Mouse (Mus musculus) embryonic facial prominence, embryonic 14.5 days (tissue): Measurements from ENCODE around the gene Lpcat2b. TPM values are rescaled to one million over a fixed set of nuclear protein-coding genes. Genes with fewer than 3 reads are reported as not detected.
"Not testable (repeated sequence)": the region's sequence is repeated elsewhere in the genome, so short reads cannot be mapped to it uniquely, and the experiment has no call there.

ENCODE experiments used
- ATAC-seq: fragments of 200-750 bp; cut with Nextera tagmentation; 2 replicates; pipeline ENCODE4 v1.8.0; 2017; ENCODE audit warnings: low read depth, moderate number of reproducible peaks, moderate TSS enrichment
- DNase-seq: peaks from one replicate; pipeline ENCODE4 v3.0.0-alpha.2; 2015; ENCODE audit warnings: low spot score
- H3K27ac ChIP-seq: fragments of 300-500 bp; sonication (generic); replicated peaks from 2 replicates; pipeline ENCODE4 v1.5.1; 2014; ENCODE audit warnings: low read depth, mild to moderate bottlenecking, low read length, moderate library complexity
- H3K27me3 ChIP-seq: fragments of 300-500 bp; sonication (generic); replicated peaks from 2 replicates; pipeline ENCODE4 v1.6.1; 2014; ENCODE audit warnings: low read length; ENCODE audit not compliant: control insufficient read depth, insufficient read depth
- H3K36me3 ChIP-seq: fragments of 300-500 bp; sonication (generic); 2 replicates; pipeline ENCODE4 v1.6.1; 2014; ENCODE audit warnings: low read length, mixed read lengths; ENCODE audit not compliant: control insufficient read depth, insufficient read depth
- H3K4me1 ChIP-seq: fragments of 300-500 bp; sonication (generic); 2 replicates; pipeline ENCODE4 v1.6.1; 2014; ENCODE audit warnings: antibody characterized with exemption, low read length; ENCODE audit not compliant: control insufficient read depth, insufficient read depth
- H3K4me2 ChIP-seq: fragments of 300-500 bp; sonication (generic); 2 replicates; pipeline ENCODE4 v1.6.1; 2014; ENCODE audit warnings: low read depth, mild to moderate bottlenecking, low read length, moderate library complexity, mixed read lengths
- H3K4me3 ChIP-seq: fragments of 300-500 bp; sonication (generic); 2 replicates; pipeline ENCODE4 v1.5.1; 2014; ENCODE audit warnings: low read depth, mild to moderate bottlenecking, low read length
- H3K9ac ChIP-seq: fragments of 300-500 bp; sonication (generic); 2 replicates; pipeline ENCODE4 v1.6.1; 2014; ENCODE audit warnings: low read depth, mild to moderate bottlenecking, low read length, moderate library complexity, mixed read lengths
- H3K9me3 ChIP-seq: fragments of 300-500 bp; sonication (generic); 2 replicates; pipeline ENCODE4 v1.6.1; 2016; ENCODE audit warnings: low read length; ENCODE audit not compliant: control insufficient read depth
- WGBS: fragments of 180-500 bp; shearing (Covaris S2); extraction: QIAGEN DNeasy Blood & Tissue Kit; methylation state at CpG from one replicate; pipeline ENCODE4 v1.1.7; 2014; 5-methylcytosine and 5-hydroxymethylcytosine counted together
- polyA plus RNA-seq: library from polyadenylated mRNA; unstranded; fragments of >200 nt; fragmentation: Nextera tagmentation; extraction: Ambion mirVana; gene quantifications from 2 replicates; pipeline ENCODE4 v1.2.1, GENCODE M21; 2014

Lpcat2b gene
- not detected in 2 replicates for polyA plus RNA-seq

- 70% methylated on average over 3 of the region's 3 CpGs for WGBS
- no peak for DNase-seq
- ATAC-seq, result no peak
Measured at GRCm38 (mm10) chr5:107431249-107431648, at the start of gene Lpcat2b. Gene Lpcat2b, plus strand, starts transcription at chr5:107431549.

DNA sequence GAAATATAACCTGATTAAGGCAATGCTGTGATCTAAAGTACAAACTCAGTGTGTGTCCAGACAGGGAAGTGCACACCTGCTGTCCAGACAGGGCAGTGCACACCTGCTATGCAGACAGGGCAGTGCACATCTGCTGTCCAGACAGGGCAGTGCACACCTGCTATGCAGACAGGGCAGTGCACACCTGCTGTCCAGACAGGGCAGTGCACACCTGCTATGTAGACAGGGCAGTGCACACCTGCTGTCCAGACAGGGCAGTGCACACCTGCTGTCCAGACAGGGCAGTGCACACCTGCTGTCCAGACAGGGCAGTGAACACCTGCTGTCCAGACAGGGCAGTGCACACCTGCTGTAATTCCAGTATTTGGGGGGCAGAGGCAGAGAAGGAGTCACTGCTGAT is 44.9 kb upstream of the Lpcat2b start:
- not testable (repeated sequence) for H3K4me3 ChIP-seq, DNase-seq, H3K27me3 ChIP-seq, H3K9me3 ChIP-seq, H3K27ac ChIP-seq, H3K9ac ChIP-seq, ATAC-seq, H3K4me2 ChIP-seq, H3K4me1 ChIP-seq
- H3K36me3 ChIP-seq, result peaks cover 22% of the 10 kb centered on the region

More at GRCm38 (mm10) chr5:107431249-107431648, at the start of gene Lpcat2b:
- Histone ChIP-seq H3K4me2 (no peak within 1 kb of the TSS), H3K4me1 (no peaks in the 10 kb centered on the region), H3K4me3 (no peak within 1 kb of the TSS), H3K27me3 (no peaks in the 10 kb centered on the region), H3K36me3 (no peaks in the 10 kb centered on the region), H3K27ac (no peak within 1 kb of the TSS), H3K9ac (no peak within 1 kb of the TSS), H3K9me3 (no peaks in the 10 kb centered on the region)

- Histone ChIP-seq H3K27ac (no peak overlapping the region), H3K4me1 (no peaks in the 10 kb centered on the region), H3K9ac (no peak overlapping the region), H3K36me3 (peaks cover 15% of the 10 kb centered on the region), H3K4me2 (no peak overlapping the region), H3K4me3 (no peak overlapping the region), H3K27me3 (no peaks in the 10 kb centered on the region), H3K9me3 (peaks cover 3% of the 10 kb centered on the region; the same call in 1 of the 2 replicates)
- WGBS, result 90% methylated on average over 1 of the region's 1 CpGs
- no peak for ATAC-seq
- DNase-seq, result no peak
Measured at GRCm38 (mm10) chr5:107387788-107388187, 43.6 kb upstream of the Lpcat2b start.

- H3K4me2 ChIP-seq, result no peak overlapping the region
- no peaks in the 10 kb centered on the region for H3K9me3 ChIP-seq
- no peaks in the 10 kb centered on the region for H3K27me3 ChIP-seq
- H3K9ac ChIP-seq, result no peak overlapping the region
- no peaks in the 10 kb centered on the region for H3K4me1 ChIP-seq
- no peak for DNase-seq
- H3K36me3 ChIP-seq, result 0 out of 2 replicates have a peak, but pooled peaks cover 4% of the 10 kb centered on the region
- no peak for ATAC-seq
- H3K27ac ChIP-seq, result no peak overlapping the region
- no peak overlapping the region for H3K4me3 ChIP-seq
- 82% methylated on average over 2 of the region's 2 CpGs for WGBS
Measured at GRCm38 (mm10) chr5:107389373-107389772, 42.0 kb upstream of the Lpcat2b start.

DNA sequence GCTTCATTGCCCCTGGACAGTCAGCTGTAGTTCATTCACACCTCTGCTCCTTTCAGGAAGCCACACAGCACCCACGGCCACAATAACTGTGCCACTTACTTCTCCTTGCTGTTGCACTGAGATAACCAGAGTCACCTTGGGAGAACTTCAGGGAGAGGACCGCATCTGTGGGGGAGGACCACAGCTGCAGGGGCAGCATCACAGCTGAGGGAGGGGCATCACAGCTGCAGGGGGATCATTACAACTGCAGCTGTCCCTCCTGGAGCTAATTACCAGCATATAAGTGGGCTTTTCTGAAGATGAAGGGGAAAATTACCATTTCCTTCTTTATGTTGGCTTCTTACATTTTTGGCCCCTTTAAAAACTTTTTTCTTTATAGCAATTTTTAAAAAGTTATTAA is 36.9 kb upstream of the Lpcat2b start:
- Histone ChIP-seq H3K9me3 (no peaks in the 10 kb centered on the region), H3K4me3 (no peak overlapping the region), H3K36me3 (0 out of 2 replicates have a peak, but pooled peaks cover 6% of the 10 kb centered on the region), H3K9ac (no peak overlapping the region), H3K4me2 (no peak overlapping the region), H3K27ac (no peak overlapping the region), H3K27me3 (no peaks in the 10 kb centered on the region), H3K4me1 (no peaks in the 10 kb centered on the region)
- ATAC-seq (no peak), DNase-seq (no peak)
- 51% methylated on average over 2 of the region's 2 CpGs for WGBS

- WGBS, result 14% methylated on average over 5 of the region's 5 CpGs
- Histone ChIP-seq H3K27me3 (peaks cover 29% of the 10 kb centered on the region), H3K27ac (no peak within 1 kb of the TSS), H3K4me3 (peak within 1 kb of the TSS; percentile 62), H3K9me3 (no peaks in the 10 kb centered on the region), H3K36me3 (no peaks in the 10 kb centered on the region), H3K4me2 (peak within 1 kb of the TSS; percentile 98), H3K9ac (peak within 1 kb of the TSS; percentile 73), H3K4me1 (no peaks in the 10 kb centered on the region)
- DNase-seq, result no peak
- no peak for ATAC-seq
Measured at GRCm38 (mm10) chr5:107402436-107402835, 28.9 kb upstream of the Lpcat2b start, which contains the start of gene Ephx4. Gene Ephx4, plus strand, starts transcription at chr5:107402736.

DNA sequence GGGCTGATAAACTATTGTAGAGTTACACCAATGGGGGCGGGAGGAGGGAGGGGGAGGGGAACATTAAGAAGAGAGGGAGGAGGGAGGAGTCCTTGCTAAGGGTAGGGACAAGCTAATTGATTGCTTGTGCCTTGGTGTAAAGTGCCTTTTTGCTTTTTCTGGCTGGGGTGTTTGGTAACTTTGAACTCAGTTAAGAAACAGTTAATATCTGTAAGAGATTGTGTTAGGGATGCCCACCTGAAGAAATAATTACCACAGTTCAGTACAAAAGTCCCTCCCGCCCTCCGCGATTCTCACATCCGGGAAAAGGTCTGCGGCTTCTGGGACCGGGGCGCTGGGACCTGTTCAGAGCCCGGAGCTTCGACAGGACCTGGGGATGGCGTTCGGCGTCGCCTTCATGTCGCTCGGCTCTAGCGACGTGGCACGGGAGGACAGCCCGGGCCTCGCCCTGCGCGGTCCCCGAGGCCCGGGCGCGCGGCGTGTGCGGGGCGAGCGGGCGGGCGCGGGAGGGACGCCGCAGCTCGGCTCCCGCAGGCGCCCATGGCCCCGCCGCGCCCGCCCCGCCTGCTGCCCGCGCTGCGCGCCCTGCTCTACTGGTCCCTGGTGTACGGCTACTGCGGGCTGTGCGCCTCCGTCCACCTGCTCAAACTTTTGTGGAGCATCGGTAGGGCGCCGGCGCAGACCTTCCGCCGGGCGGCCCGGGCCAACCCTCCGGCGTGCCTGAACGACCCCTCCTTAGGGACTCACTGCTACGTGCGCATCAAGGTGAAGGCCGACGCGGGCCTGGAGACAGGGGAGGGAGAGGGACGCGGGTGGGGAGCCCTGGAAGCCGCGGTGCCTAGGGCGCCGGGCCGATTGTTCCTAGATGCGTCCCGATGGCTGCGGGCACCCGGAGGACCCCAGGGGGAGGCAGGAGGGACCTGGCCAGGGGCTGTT is 28.1 kb upstream of the Lpcat2b start:
- ATAC-seq, result peak; percentile 84
- H3K27ac ChIP-seq, result no peak overlapping the region
- H3K9me3 ChIP-seq, result no peaks in the 10 kb centered on the region
- peaks cover 29% of the 10 kb centered on the region for H3K27me3 ChIP-seq
- peak overlapping the region; percentile 62 for H3K4me3 ChIP-seq
- H3K4me2 ChIP-seq, result peak overlapping the region; percentile 98
- H3K4me1 ChIP-seq, result no peaks in the 10 kb centered on the region
- H3K36me3 ChIP-seq, result no peaks in the 10 kb centered on the region
- peak overlapping the region; percentile 73 for H3K9ac ChIP-seq
- WGBS, result 1% methylated on average over 14 of the region's 80 CpGs
- DNase-seq, result no peak

DNA sequence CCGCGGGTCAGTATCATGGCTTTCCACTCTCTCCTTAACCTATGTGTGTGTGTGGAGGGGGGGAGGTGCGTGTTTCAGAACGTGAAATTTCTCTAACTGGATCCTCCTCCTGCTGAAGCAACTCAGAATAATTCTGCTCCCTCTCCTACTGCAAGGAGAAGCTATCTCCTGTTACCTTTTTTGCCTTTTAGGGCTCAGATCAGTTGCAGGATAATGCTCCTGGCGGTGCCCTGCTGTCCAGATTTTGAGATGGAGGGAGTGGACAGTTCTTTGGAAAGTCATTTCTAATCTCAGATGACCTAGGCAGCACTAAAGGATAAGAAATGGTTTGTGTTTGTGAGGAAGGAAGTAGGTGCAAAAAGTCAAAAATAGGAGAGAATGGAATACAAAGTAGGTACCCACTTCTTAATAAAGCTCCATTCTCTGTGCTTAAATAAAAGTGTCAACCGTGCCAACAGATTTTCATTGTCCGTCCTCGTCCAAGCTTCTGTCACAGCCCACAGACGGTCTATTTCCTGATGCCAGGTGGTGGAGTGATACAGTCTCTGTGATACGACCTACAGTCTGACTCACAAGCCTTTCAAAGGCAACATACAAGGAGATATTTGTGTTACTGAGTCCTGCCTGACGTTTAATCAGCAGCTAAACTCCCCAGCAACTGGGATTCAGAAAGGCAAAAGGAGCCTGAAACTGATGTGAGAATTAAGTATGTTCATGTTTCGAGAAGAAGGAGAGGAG is 27.2 kb upstream of the Lpcat2b start:
- Histone ChIP-seq H3K4me1 (no peaks in the 10 kb centered on the region), H3K4me3 (peak overlapping the region; percentile 62), H3K9ac (peak overlapping the region; percentile 73), H3K27ac (no peak overlapping the region), H3K9me3 (no peaks in the 10 kb centered on the region), H3K36me3 (no peaks in the 10 kb centered on the region), H3K27me3 (peaks cover 29% of the 10 kb centered on the region), H3K4me2 (peak overlapping the region; percentile 98)
- 34% methylated on average over 12 of the region's 12 CpGs for WGBS
- DNase-seq (no peak), ATAC-seq (no peak)
